8 mouse cellular contexts compared by ENCODE assay signal in the genomic region with DNA sequence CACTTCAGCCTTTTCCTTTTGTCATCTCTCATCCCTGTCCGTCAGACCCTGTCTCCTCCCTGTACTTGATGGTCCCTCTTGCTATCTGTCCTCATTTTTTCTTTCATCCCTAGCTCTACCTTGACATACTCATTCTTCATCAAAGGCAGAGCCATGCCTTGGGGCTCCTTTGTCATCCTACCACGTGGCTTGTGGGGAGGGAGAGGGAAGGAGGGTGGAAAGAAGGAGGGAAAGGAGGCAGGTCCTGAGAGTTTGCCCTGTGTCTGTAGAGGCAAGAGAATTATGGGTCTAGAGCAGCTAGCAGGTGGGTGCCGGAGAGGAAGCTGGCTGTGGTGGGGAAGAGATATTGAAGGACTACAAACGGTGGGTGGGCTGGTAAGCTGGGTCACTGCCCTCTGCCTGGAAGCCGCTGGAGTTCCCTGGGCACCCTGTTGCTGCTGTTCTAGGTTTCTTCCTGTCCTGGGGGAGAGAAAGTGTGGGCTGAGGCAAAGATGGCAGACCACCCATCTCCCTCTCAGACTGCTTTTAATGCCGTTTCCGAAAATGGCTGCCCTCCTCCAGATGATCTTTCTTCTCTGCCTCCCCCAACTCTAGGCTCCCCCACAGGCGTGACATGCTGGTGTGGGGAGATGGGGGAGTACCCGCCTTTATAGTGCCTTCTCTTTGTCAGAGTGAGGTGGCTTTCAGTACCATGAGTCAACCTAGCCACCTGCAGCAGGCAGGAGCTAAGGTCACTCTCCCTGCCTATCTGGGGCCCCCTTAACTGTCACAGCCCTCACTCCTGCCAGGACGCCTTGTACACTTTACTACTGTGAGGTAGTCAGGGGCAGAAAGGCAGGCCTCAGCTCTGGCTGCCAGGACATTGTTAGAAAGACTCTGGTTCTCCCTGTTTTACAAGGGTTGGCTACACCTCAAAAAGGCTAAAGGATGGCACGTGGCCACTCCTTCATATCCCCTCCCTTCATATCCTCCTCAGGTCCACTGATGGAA. TPM values are rescaled to one million over a fixed set of nuclear protein-coding genes. Genes with fewer than 3 reads are reported as not detected.
DNase-seq lines count a peak whose midpoint lies in the region; ATAC-seq lines count a peak whose summit lies in the region.

No protein-coding gene starts in this region.

- 39% methylated on average over 11 of the region's 11 CpGs for WGBS in kidney, embryonic 15.5 days
- 57% methylated on average over 11 of the region's 11 CpGs for WGBS in embryonic facial prominence, embryonic 15.5 days
- WGBS in hindbrain, embryonic 16.5 days = 42% methylated on average over 11 of the region's 11 CpGs
- 47% methylated on average over 11 of the region's 11 CpGs for WGBS in neural tube, embryonic 13.5 days

- DNase-seq in kidney, adult 11 months = no peak
- DNase-seq in ovary, adult 18-20 months (ENCODE audit: low spot score) = no peak
- DNase-seq in testis, postnatal 14 days (ENCODE audit: low spot score) = no peak
- no peak for DNase-seq in adrenal gland, adult 18-20 months (ENCODE audit: low spot score in 2 of 2)

- H3K4me3 ChIP-seq in kidney, embryonic 15.5 days (replicated peaks) = 0 out of 2 replicates have a peak overlapping the region, but pooled peaks have one; percentile 1
- H3K4me3 ChIP-seq in embryonic facial prominence, embryonic 15.5 days (replicated peaks) = peak overlapping the region; percentile 89; the same call in 1 of the 2 replicates
- H3K4me3 ChIP-seq in hindbrain, embryonic 16.5 days (ENCODE audit: low read length) = peak overlapping the region; percentile 80
- peak overlapping the region; percentile 76 for H3K4me3 ChIP-seq in neural tube, embryonic 13.5 days

- peaks cover 48% of the 10 kb centered on the region for H3K4me1 ChIP-seq in kidney, embryonic 15.5 days
- peaks cover 38% of the 10 kb centered on the region for H3K4me1 ChIP-seq in embryonic facial prominence, embryonic 15.5 days
- peaks cover 57% of the 10 kb centered on the region for H3K4me1 ChIP-seq in hindbrain, embryonic 16.5 days (ENCODE audit: control insufficient read depth, insufficient read depth, low read depth, low read length)
- peaks cover 80% of the 10 kb centered on the region for H3K4me1 ChIP-seq in neural tube, embryonic 13.5 days (replicated peaks)

- ATAC-seq in kidney, embryonic 15.5 days (replicated peaks; ENCODE audit: low FRiP score) = no peak
- ATAC-seq in embryonic facial prominence, embryonic 15.5 days (ENCODE audit: insufficient number of reproducible peaks, low FRiP score, low TSS enrichment, low read depth) = no peak
- ATAC-seq in hindbrain, embryonic 16.5 days = no peak
- ATAC-seq in neural tube, embryonic 13.5 days (ENCODE audit: low read depth) = no peak

- H3K27ac ChIP-seq in kidney, embryonic 15.5 days = 0 out of 2 replicates have a peak overlapping the region, but pooled peaks have one; percentile 13
- no peak overlapping the region; the same call in 1 of the 2 replicates for H3K27ac ChIP-seq in embryonic facial prominence, embryonic 15.5 days (replicated peaks)
- peak overlapping the region; percentile 63 for H3K27ac ChIP-seq in hindbrain, embryonic 16.5 days (ENCODE audit: low read depth, low read length)
- peak overlapping the region; percentile 97 for H3K27ac ChIP-seq in neural tube, embryonic 13.5 days (replicated peaks)

- H3K36me3 ChIP-seq in kidney, embryonic 15.5 days = peaks cover 1% of the 10 kb centered on the region; the same call in 1 of the 2 replicates
- peaks cover under 1% of the 10 kb centered on the region; the same call in 1 of the 2 replicates for H3K36me3 ChIP-seq in embryonic facial prominence, embryonic 15.5 days
- H3K36me3 ChIP-seq in hindbrain, embryonic 16.5 days (ENCODE audit: control insufficient read depth, insufficient read depth, low read length) = peaks cover 3% of the 10 kb centered on the region; the same call in 1 of the 2 replicates
- peaks cover 26% of the 10 kb centered on the region for H3K36me3 ChIP-seq in neural tube, embryonic 13.5 days

- peaks cover 16% of the 10 kb centered on the region for H3K27me3 ChIP-seq in kidney, embryonic 15.5 days
- no peaks in the 10 kb centered on the region; the same call in 1 of the 2 replicates for H3K27me3 ChIP-seq in embryonic facial prominence, embryonic 15.5 days
- no peaks in the 10 kb centered on the region for H3K27me3 ChIP-seq in hindbrain, embryonic 16.5 days (replicated peaks; ENCODE audit: control insufficient read depth, insufficient read depth, low read length)
- no peaks in the 10 kb centered on the region for H3K27me3 ChIP-seq in neural tube, embryonic 13.5 days

- no peaks in the 10 kb centered on the region for H3K9me3 ChIP-seq in kidney, embryonic 15.5 days (replicated peaks)
- no peaks in the 10 kb centered on the region for H3K9me3 ChIP-seq in embryonic facial prominence, embryonic 15.5 days (replicated peaks)
- H3K9me3 ChIP-seq in hindbrain, embryonic 16.5 days (ENCODE audit: control insufficient read depth, low read length) = no peaks in the 10 kb centered on the region
- no peaks in the 10 kb centered on the region for H3K9me3 ChIP-seq in neural tube, embryonic 13.5 days

- peak overlapping the region; percentile 84 for H3K4me2 ChIP-seq in kidney, embryonic 15.5 days
- peak overlapping the region; percentile 68 for H3K4me2 ChIP-seq in embryonic facial prominence, embryonic 15.5 days (replicated peaks)
- H3K4me2 ChIP-seq in hindbrain, embryonic 16.5 days (ENCODE audit: low read length) = peak overlapping the region; percentile 93
- peak overlapping the region; percentile 93 for H3K4me2 ChIP-seq in neural tube, embryonic 13.5 days

- no peak overlapping the region; the same call in 1 of the 2 replicates for H3K9ac ChIP-seq in kidney, embryonic 15.5 days
- no peak overlapping the region for H3K9ac ChIP-seq in embryonic facial prominence, embryonic 15.5 days
- peak overlapping the region; percentile 98 for H3K9ac ChIP-seq in hindbrain, embryonic 16.5 days (ENCODE audit: low read depth, low read length)
- peak overlapping the region; percentile 98 for H3K9ac ChIP-seq in neural tube, embryonic 13.5 days

RNA-seq across cellular contexts. Expression of gene Dnajb5, which starts 1.9 kb away (rescaled TPM):
- polyA plus RNA-seq in kidney, embryonic 15.5 days (2015; fragmentation: Nextera tagmentation; extraction: Ambion mirVana) = 6.9 and 10.0 TPM in 2 replicates
- 10.4 and 11.6 TPM in 2 replicates for polyA plus RNA-seq in embryonic facial prominence, embryonic 15.5 days (2015; fragmentation: Nextera tagmentation; extraction: Ambion mirVana)
- 44.9 and 45.7 TPM in 2 replicates for polyA plus RNA-seq in hindbrain, embryonic 16.5 days (2015; fragmentation: Nextera tagmentation; extraction: Ambion mirVana)
- polyA plus RNA-seq in neural tube, embryonic 13.5 days (2015; fragmentation: Nextera tagmentation; extraction: Ambion mirVana) = 50.1 and 50.5 TPM in 2 replicates
- 10 to 100 TPM; 17.0 to 24.2 TPM for total RNA-seq in adrenal gland, adult 18-20 months (2021)

RNA-seq across cellular contexts. Expression of gene 1700022I11Rik, which starts 17.9 kb away (rescaled TPM):
- 0.48 and 0.75 TPM in 2 replicates for polyA plus RNA-seq in kidney, embryonic 15.5 days (2015; fragmentation: Nextera tagmentation; extraction: Ambion mirVana)
- polyA plus RNA-seq in embryonic facial prominence, embryonic 15.5 days (2015; fragmentation: Nextera tagmentation; extraction: Ambion mirVana) = 0.24 and 1.6 TPM in 2 replicates
- polyA plus RNA-seq in hindbrain, embryonic 16.5 days (2015; fragmentation: Nextera tagmentation; extraction: Ambion mirVana) = 0.44 and 1.3 TPM in 2 replicates
- polyA plus RNA-seq in neural tube, embryonic 13.5 days (2015; fragmentation: Nextera tagmentation; extraction: Ambion mirVana) = 0.57 and 1.3 TPM in 2 replicates
- not detected for total RNA-seq in adrenal gland, adult 18-20 months (2021)

RNA-seq across cellular contexts. Expression of gene Phf24, which starts 35.0 kb away (rescaled TPM):
- 0.26 and 0.93 TPM in 2 replicates for polyA plus RNA-seq in kidney, embryonic 15.5 days (2015; fragmentation: Nextera tagmentation; extraction: Ambion mirVana)
- polyA plus RNA-seq in embryonic facial prominence, embryonic 15.5 days (2015; fragmentation: Nextera tagmentation; extraction: Ambion mirVana) = 2.0 and 2.8 TPM in 2 replicates
- 44.5 and 45.7 TPM in 2 replicates for polyA plus RNA-seq in hindbrain, embryonic 16.5 days (2015; fragmentation: Nextera tagmentation; extraction: Ambion mirVana)
- 20.1 and 27.6 TPM in 2 replicates for polyA plus RNA-seq in neural tube, embryonic 13.5 days (2015; fragmentation: Nextera tagmentation; extraction: Ambion mirVana)
- total RNA-seq in adrenal gland, adult 18-20 months (2021) = 1 to 10 TPM; 1.6 to 1.8 TPM

RNA-seq across cellular contexts. Expression of gene Vcp, which starts 48.8 kb away (rescaled TPM):
- polyA plus RNA-seq in kidney, embryonic 15.5 days (2015; fragmentation: Nextera tagmentation; extraction: Ambion mirVana) = 547 and 571 TPM in 2 replicates
- polyA plus RNA-seq in embryonic facial prominence, embryonic 15.5 days (2015; fragmentation: Nextera tagmentation; extraction: Ambion mirVana) = 478 and 494 TPM in 2 replicates
- 478 and 502 TPM in 2 replicates for polyA plus RNA-seq in hindbrain, embryonic 16.5 days (2015; fragmentation: Nextera tagmentation; extraction: Ambion mirVana)
- 526 and 554 TPM in 2 replicates for polyA plus RNA-seq in neural tube, embryonic 13.5 days (2015; fragmentation: Nextera tagmentation; extraction: Ambion mirVana)
- 100 to 1,000 TPM; 267 to 341 TPM for total RNA-seq in adrenal gland, adult 18-20 months (2021)

RNA-seq across cellular contexts. Expression of gene Fancg, which starts 58.8 kb away (rescaled TPM):
- 15.2 and 17.2 TPM in 2 replicates for polyA plus RNA-seq in kidney, embryonic 15.5 days (2015; fragmentation: Nextera tagmentation; extraction: Ambion mirVana)
- polyA plus RNA-seq in embryonic facial prominence, embryonic 15.5 days (2015; fragmentation: Nextera tagmentation; extraction: Ambion mirVana) = 19.8 and 22.3 TPM in 2 replicates
- 22.7 and 25.8 TPM in 2 replicates for polyA plus RNA-seq in hindbrain, embryonic 16.5 days (2015; fragmentation: Nextera tagmentation; extraction: Ambion mirVana)
- 19.9 and 20.4 TPM in 2 replicates for polyA plus RNA-seq in neural tube, embryonic 13.5 days (2015; fragmentation: Nextera tagmentation; extraction: Ambion mirVana)
- total RNA-seq in adrenal gland, adult 18-20 months (2021) = 1 to 10 TPM; 6.6 to 7.7 TPM

Comparison
In these comparisons a context has a peak if more than half of its experiments do, and no peak if none do; other contexts are left out.
1. H3K4me3 ChIP-seq: peak in every context shown above with its lines; median percentile 89 in embryonic facial prominence, embryonic 15.5 days; 80 in hindbrain, embryonic 16.5 days; 76 in neural tube, embryonic 13.5 days; 1 in kidney, embryonic 15.5 days.
2. H3K9ac ChIP-seq: peak in hindbrain, embryonic 16.5 days (single experiment) and neural tube, embryonic 13.5 days (single experiment); none in kidney, embryonic 15.5 days (single experiment) and embryonic facial prominence, embryonic 15.5 days (single experiment).
3. Peak in every context shown above with its lines, with median percentiles within 50 percentile points of each other: H3K4me2 ChIP-seq.